Mouse (Mus musculus): ENCODE measurements around the gene Fam92b.

The Fam92b gene

GRCm38 (mm10) chr8:120177318-120178123 is at the start of gene Fam92b:
Gene Fam92b (minus strand): TSS chr8:120177466.
- DNase-seq = peak; percentile 65

GRCm38 (mm10) chr8:120225421-120226151 is 48.3 kb upstream of the Fam92b start:
- peak; percentile 92 for DNase-seq

- DNase-seq = no peak
Measured at GRCm38 (mm10) chr8:120224521-120225420, 47.5 kb upstream of the Fam92b start.

GRCm38 (mm10) chr8:120222548-120222947 is 45.3 kb upstream of the Fam92b start:
- no peak for DNase-seq

GRCm38 (mm10) chr8:120216855-120217830 is 39.9 kb upstream of the Fam92b start:
- no peak for DNase-seq

- no peak for DNase-seq
Measured at GRCm38 (mm10) chr8:120215416-120216141, 38.3 kb upstream of the Fam92b start.

GRCm38 (mm10) chr8:120213939-120214338 is 36.7 kb upstream of the Fam92b start:
- no peak for DNase-seq

GRCm38 (mm10) chr8:120213229-120213628 is 36.0 kb upstream of the Fam92b start:
- DNase-seq = no peak

- DNase-seq = no peak
Measured at GRCm38 (mm10) chr8:120212596-120212995, 35.3 kb upstream of the Fam92b start.

- DNase-seq = no peak
Measured at GRCm38 (mm10) chr8:120211345-120211744, 34.1 kb upstream of the Fam92b start.

GRCm38 (mm10) chr8:120208113-120208512 is 30.8 kb upstream of the Fam92b start:
- DNase-seq = no peak

GRCm38 (mm10) chr8:120207364-120207763 is 30.1 kb upstream of the Fam92b start:
- no peak for DNase-seq

- DNase-seq = peak; percentile 70
Measured at GRCm38 (mm10) chr8:120205916-120206315, 28.6 kb upstream of the Fam92b start.

GRCm38 (mm10) chr8:120204736-120205360 is 27.6 kb upstream of the Fam92b start:
- no peak for DNase-seq

- no peak for DNase-seq
Measured at GRCm38 (mm10) chr8:120202546-120202945, 25.3 kb upstream of the Fam92b start.

- no peak for DNase-seq
Measured at GRCm38 (mm10) chr8:120201351-120201750, 24.1 kb upstream of the Fam92b start.

GRCm38 (mm10) chr8:120192118-120192517 is 14.9 kb upstream of the Fam92b start:
- no peak for DNase-seq

- no peak for DNase-seq
Measured at GRCm38 (mm10) chr8:120191633-120192032, 14.4 kb upstream of the Fam92b start.

- DNase-seq = peak; percentile 92
Measured at GRCm38 (mm10) chr8:120190810-120191413, 13.6 kb upstream of the Fam92b start.
